Mouse (Mus musculus) kidney, adult 11 months (tissue): ENCODE measurements around the gene D6Ertd527e.

Source experiments
- DNase-seq: peaks from one replicate; pipeline ENCODE4 v3.0.0; 2022

D6Ertd527e gene

GRCm38 (mm10) chr6:87112125-87112524 lies 7.6 kb downstream of the D6Ertd527e start:
- no peak for DNase-seq

GRCm38 (mm10) chr6:87115981-87116380 lies 11.4 kb downstream of the D6Ertd527e start:
- DNase-seq = no peak

- DNase-seq = no peak
Measured at GRCm38 (mm10) chr6:87116596-87116995, 12.1 kb downstream of the D6Ertd527e start.

- no peak for DNase-seq
Measured at GRCm38 (mm10) chr6:87119066-87119837, 14.7 kb downstream of the D6Ertd527e start.

GRCm38 (mm10) chr6:87119975-87120374 lies 15.4 kb downstream of the D6Ertd527e start:
- no peak for DNase-seq

GRCm38 (mm10) chr6:87120661-87121060 lies 16.1 kb downstream of the D6Ertd527e start:
- no peak for DNase-seq

- DNase-seq = no peak
Measured at GRCm38 (mm10) chr6:87121961-87122360, 17.4 kb downstream of the D6Ertd527e start.

- no peak for DNase-seq
Measured at GRCm38 (mm10) chr6:87123406-87123805, 18.9 kb downstream of the D6Ertd527e start.

- no peak for DNase-seq
Measured at GRCm38 (mm10) chr6:87123973-87124372, 19.4 kb downstream of the D6Ertd527e start.

- DNase-seq = no peak
Measured at GRCm38 (mm10) chr6:87127049-87127753, 22.7 kb downstream of the D6Ertd527e start.

GRCm38 (mm10) chr6:87129861-87130260 lies 25.3 kb downstream of the D6Ertd527e start:
- DNase-seq = no peak

GRCm38 (mm10) chr6:87130628-87131027 lies 26.1 kb downstream of the D6Ertd527e start:
- no peak for DNase-seq

- no peak for DNase-seq
Measured at GRCm38 (mm10) chr6:87131078-87131477, 26.5 kb downstream of the D6Ertd527e start.

- DNase-seq = no peak
Measured at GRCm38 (mm10) chr6:87133520-87133919, 29.0 kb downstream of the D6Ertd527e start.

GRCm38 (mm10) chr6:87133966-87134546 lies 29.5 kb downstream of the D6Ertd527e start:
- no peak for DNase-seq

- DNase-seq = no peak
Measured at GRCm38 (mm10) chr6:87138479-87138878, 33.9 kb downstream of the D6Ertd527e start.

GRCm38 (mm10) chr6:87139796-87140553 lies 35.4 kb downstream of the D6Ertd527e start:
- DNase-seq = no peak

GRCm38 (mm10) chr6:87142239-87142638 lies 37.7 kb downstream of the D6Ertd527e start:
- DNase-seq = no peak

- no peak for DNase-seq
Measured at GRCm38 (mm10) chr6:87143594-87143993, 39.0 kb downstream of the D6Ertd527e start.

- DNase-seq = no peak
Measured at GRCm38 (mm10) chr6:87147921-87148320, 43.4 kb downstream of the D6Ertd527e start.

- no peak for DNase-seq
Measured at GRCm38 (mm10) chr6:87150471-87150870, 45.9 kb downstream of the D6Ertd527e start.

GRCm38 (mm10) chr6:87151427-87151826 lies 46.9 kb downstream of the D6Ertd527e start:
- DNase-seq = no peak
